Mouse (Mus musculus) CH12.LX (cell line): ENCODE measurements around the gene Mrpl42.

Experiments
- CTCF ChIP-seq, 2 experiments: IDR thresholded peaks in 1 of 2; conservative IDR thresholded peaks in 1 of 2; 2 replicates each; pipeline ENCODE4 v1.5.1; 2011 to 2012; ENCODE audit warnings: low read depth in 2 of 2, low read length in 2 of 2, improper control_type of control experiment in 1 of 2, inconsistent platforms in 1 of 2, mild to moderate bottlenecking in 1 of 2, moderate library complexity in 1 of 2
- ELF1 ChIP-seq: IDR thresholded peaks from 2 replicates; pipeline ENCODE4 v1.6.1; 2014; ENCODE audit warnings: low read depth, mild to moderate bottlenecking, inconsistent platforms, low read length, improper control_type of control experiment
- GABPA ChIP-seq: IDR thresholded peaks from 2 replicates; pipeline ENCODE4 v1.6.1; 2012; ENCODE audit warnings: low read depth, low read length, improper control_type of control experiment, inconsistent platforms; ENCODE audit not compliant: insufficient replicate concordance
- IRF4 ChIP-seq: IDR thresholded peaks from 2 replicates; pipeline ENCODE4 v1.6.1; 2014; ENCODE audit warnings: low read depth, mild to moderate bottlenecking, inconsistent platforms, low read length, improper control_type of control experiment
- MAFK ChIP-seq: IDR thresholded peaks from 2 replicates; pipeline ENCODE4 v1.6.1; 2011; ENCODE audit warnings: low read length, improper control_type of control experiment; ENCODE audit not compliant: insufficient replicate concordance
- MXI1 ChIP-seq: IDR thresholded peaks from 2 replicates; pipeline ENCODE4 v1.6.1; 2011; ENCODE audit warnings: mild to moderate bottlenecking, low read depth, low read length, improper control_type of control experiment
- MYC ChIP-seq: IDR thresholded peaks from 2 replicates; pipeline ENCODE4 v1.6.1; 2011; ENCODE audit warnings: low read depth, mild to moderate bottlenecking, improper control_type of control experiment, low read length
- POLR2A ChIP-seq: IDR thresholded peaks from 2 replicates; pipeline ENCODE4 v1.6.1; 2011; ENCODE audit warnings: low read depth, mild to moderate bottlenecking, improper control_type of control experiment, low read length
- RAD21 ChIP-seq: IDR thresholded peaks from 2 replicates; pipeline ENCODE4 v1.6.1; 2011; ENCODE audit warnings: low read depth, mild to moderate bottlenecking, low read length, improper control_type of control experiment, moderate library complexity
- RCOR1 ChIP-seq: conservative IDR thresholded peaks from 2 replicates; pipeline ENCODE4 v1.6.1; 2012; ENCODE audit warnings: low read depth, mild to moderate bottlenecking, inconsistent platforms, low read length, improper control_type of control experiment
- SIN3A ChIP-seq: IDR thresholded peaks from 2 replicates; pipeline ENCODE4 v1.6.1; 2012; ENCODE audit warnings: low read length, improper control_type of control experiment, inconsistent platforms
- SMC3 ChIP-seq: IDR thresholded peaks from 2 replicates; pipeline ENCODE4 v1.6.1; 2011; ENCODE audit warnings: low read depth, low read length, improper control_type of control experiment

GRCm38 (mm10) chr10:95471889-95472547 is 29.7 kb downstream of the Mrpl42 start:
- TF ChIP-seq ELF1 = no peak
- no peak for TF ChIP-seq CTCF (conservative IDR thresholded peaks at IDR 0.05 in 1 of 2, IDR thresholded peaks at IDR 0.05 in 1 of 2; ENCODE audit: low read depth in 2 of 2, low read length in 2 of 2)
- TF ChIP-seq POLR2A = no peak
- TF ChIP-seq RAD21 = no peak
- no peak for TF ChIP-seq SIN3A
- peak; percentile 43; the same call in 1 of the 2 replicates for TF ChIP-seq MAFK
- no peak for TF ChIP-seq GABPA
- TF ChIP-seq MYC = no peak
- TF ChIP-seq MXI1 = no peak
- no peak for TF ChIP-seq SMC3
- TF ChIP-seq RCOR1 = peak; percentile 51; the same call in 1 of the 2 replicates
- peak; percentile 81 for TF ChIP-seq IRF4
